ENCODE assay signal across 13 mouse cellular contexts in the genomic region with DNA sequence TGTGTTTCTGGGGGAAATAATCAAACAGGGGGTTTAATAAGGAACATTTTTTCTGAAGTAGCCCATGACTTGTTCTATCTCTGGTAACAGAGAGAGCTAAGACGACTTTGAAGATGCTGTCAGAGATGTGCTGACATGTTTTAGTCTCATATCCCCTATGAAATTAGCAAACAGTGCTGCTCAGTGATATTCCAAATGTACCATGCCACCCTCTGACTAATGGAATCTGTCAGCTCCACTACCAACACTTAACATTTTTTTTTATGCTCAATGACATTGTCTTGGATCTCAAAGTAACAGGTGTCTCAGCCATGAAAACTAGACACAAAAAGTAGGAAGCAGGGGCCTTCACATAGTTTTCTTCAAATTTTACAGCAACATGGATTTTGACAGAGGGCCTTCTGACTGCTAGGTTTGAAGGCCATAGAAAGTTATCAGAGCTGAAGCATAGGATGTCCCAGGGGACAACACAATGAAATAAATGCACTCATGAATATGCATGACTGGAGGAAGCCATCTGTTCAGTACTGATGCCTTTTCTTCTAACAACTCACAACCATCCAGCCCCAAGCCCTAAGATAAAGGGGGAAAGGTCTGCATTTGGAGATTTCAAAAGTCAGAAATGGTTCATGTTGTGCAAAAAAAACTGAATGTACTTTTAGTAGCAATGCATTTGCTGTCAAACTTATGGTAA.
DNase-seq lines count a peak whose midpoint lies in the region; ATAC-seq and TF ChIP-seq lines count a peak whose summit lies in the region.
"Had no signal": no experiment of that assay in that cellular context is flagged by ENCODE, and none has a peak within 500 bp of the region (broad histone marks: within the 10 kb centered on the region; RNA-seq: fewer than 3 reads in every experiment).

No protein-coding gene starts in this region.

- peak overlapping the region; percentile 69 for H3K27ac ChIP-seq in hindbrain, embryonic 10.5 days
- no peak overlapping the region for H3K27ac ChIP-seq in midbrain, embryonic 13.5 days
- H3K27ac ChIP-seq: limb, embryonic 13.5 days had no signal

- ATAC-seq in midbrain, embryonic 13.5 days: peak; percentile 69; the same call in 1 of the 2 replicates

- H3K9ac ChIP-seq in midbrain, embryonic 13.5 days (replicated peaks): no peak overlapping the region
- H3K9ac ChIP-seq: limb, embryonic 13.5 days had no signal

- H3K4me2 ChIP-seq in midbrain, embryonic 13.5 days (replicated peaks): no peak overlapping the region
- H3K4me2 ChIP-seq: limb, embryonic 13.5 days had no signal

- H3K27me3 ChIP-seq in hindbrain, embryonic 10.5 days (ENCODE audit: insufficient read depth, poor library complexity, severe bottlenecking): no peaks in the 10 kb centered on the region
- H3K27me3 ChIP-seq in midbrain, embryonic 13.5 days: no peaks in the 10 kb centered on the region
- H3K27me3 ChIP-seq: limb, embryonic 13.5 days had no signal

- 68% methylated on average over 1 of the region's 1 CpGs for WGBS in hindbrain, embryonic 10.5 days
- 71% methylated on average over 1 of the region's 1 CpGs for WGBS in midbrain, embryonic 13.5 days

- no peak for TF ChIP-seq CTCF in brain, embryonic 14.5 days (IDR thresholded peaks at IDR 0.05; ENCODE audit: borderline replicate concordance, extremely low read depth, insufficient read depth, insufficient read length)

- H3K4me1 ChIP-seq in hindbrain, embryonic 10.5 days (replicated peaks): peaks cover 14% of the 10 kb centered on the region
- peaks cover 8% of the 10 kb centered on the region; the same call in 1 of the 2 replicates for H3K4me1 ChIP-seq in midbrain, embryonic 13.5 days (replicated peaks)
- H3K4me1 ChIP-seq: limb, embryonic 13.5 days had no signal

- no peaks in the 10 kb centered on the region for H3K36me3 ChIP-seq in hindbrain, embryonic 10.5 days
- no peaks in the 10 kb centered on the region for H3K36me3 ChIP-seq in midbrain, embryonic 13.5 days
- H3K36me3 ChIP-seq: limb, embryonic 13.5 days had no signal

- DNase-seq in embryo, embryonic 10 days (ENCODE audit: low spot score): peak; percentile 11
- no peak for DNase-seq in embryo, embryonic 9.5 days (ENCODE audit: extremely low spot score)
- DNase-seq in brain, embryonic 14.5 days (ENCODE audit: low read depth): peak; percentile 77
- DNase-seq in hindbrain, embryonic 10.5 days (ENCODE audit: low spot score): no peak
- no peak for DNase-seq in heart, adult 18-20 months
- DNase-seq in layer of hippocampus, adult 11-12 months (ENCODE audit: low spot score): no peak
- DNase-seq in left cerebral cortex, adult 18-20 months (ENCODE audit: low spot score in 2 of 2): no peak
- DNase-seq: gastrocnemius, postnatal 36 days; layer of hippocampus, postnatal 36 days; lung, postnatal 4 days; thymus, postnatal 25 days had no signal

- H3K4me3 ChIP-seq in hindbrain, embryonic 10.5 days: no peak overlapping the region
- H3K4me3 ChIP-seq in midbrain, embryonic 13.5 days (replicated peaks): no peak overlapping the region
- H3K4me3 ChIP-seq: limb, embryonic 13.5 days had no signal

- no peak for TF ChIP-seq POLR2A in brain, embryonic 14.5 days (IDR thresholded peaks at IDR 0.05; ENCODE audit: borderline replicate concordance, extremely low read depth, insufficient read depth, insufficient read length, poor library complexity, severe bottlenecking)

- H3K9me3 ChIP-seq in hindbrain, embryonic 10.5 days: no peaks in the 10 kb centered on the region
- H3K9me3 ChIP-seq in midbrain, embryonic 13.5 days: no peaks in the 10 kb centered on the region
- H3K9me3 ChIP-seq: limb, embryonic 13.5 days had no signal

Comparison
In these comparisons a context has a peak if more than half of its experiments do, and no peak if none do; other contexts are left out.
1. DNase-seq: peak in embryo, embryonic 10 days (single experiment) and brain, embryonic 14.5 days (single experiment); none in embryo, embryonic 9.5 days (single experiment), hindbrain, embryonic 10.5 days (single experiment), heart, adult 18-20 months (0 of 2), layer of hippocampus, adult 11-12 months (single experiment) and left cerebral cortex, adult 18-20 months (0 of 2).